Mouse (Mus musculus) lung, embryonic 14.5 days (tissue): Measurements from ENCODE around the gene Mutyh. TPM values are rescaled to one million over a fixed set of nuclear protein-coding genes. Genes with fewer than 3 reads are reported as not detected.

Experiments
- ATAC-seq: fragments of 200-750 bp; cut with Nextera tagmentation; 2 replicates; pipeline ENCODE4 v1.8.0; 2017; ENCODE audit warnings: mild to moderate bottlenecking, moderate TSS enrichment, moderate library complexity; ENCODE audit not compliant: insufficient read depth
- DNase-seq: peaks from one replicate; pipeline ENCODE4 v3.0.0-alpha.2; 2015
- H3K27ac ChIP-seq: fragments of 300-500 bp; sonication (generic); 2 replicates; pipeline ENCODE4 v1.5.1; 2014; ENCODE audit warnings: low read depth, mild to moderate bottlenecking, moderate library complexity
- H3K27me3 ChIP-seq: fragments of 300-500 bp; sonication (generic); 2 replicates; pipeline ENCODE4 v1.6.1; 2014; ENCODE audit warnings: low read length, control low read depth; ENCODE audit not compliant: insufficient read depth
- H3K36me3 ChIP-seq: fragments of 300-500 bp; sonication (generic); 2 replicates; pipeline ENCODE4 v1.6.1; 2014; ENCODE audit warnings: control low read depth; ENCODE audit not compliant: insufficient read depth
- H3K4me1 ChIP-seq: fragments of 300-500 bp; sonication (generic); 2 replicates; pipeline ENCODE4 v1.6.1; 2014; ENCODE audit warnings: antibody characterized with exemption, control low read depth; ENCODE audit not compliant: insufficient read depth
- H3K4me2 ChIP-seq: fragments of 300-500 bp; sonication (generic); 2 replicates; pipeline ENCODE4 v1.6.1; 2014; ENCODE audit warnings: mild to moderate bottlenecking
- H3K4me3 ChIP-seq: fragments of 300-500 bp; sonication (generic); 2 replicates; pipeline ENCODE4 v1.5.1; 2014; ENCODE audit warnings: low read depth, low read length
- H3K9ac ChIP-seq: fragments of 300-500 bp; sonication (generic); 2 replicates; pipeline ENCODE4 v1.6.1; 2014
- H3K9me3 ChIP-seq: fragments of 300-500 bp; sonication (generic); 2 replicates; pipeline ENCODE4 v1.6.1; 2016; ENCODE audit warnings: low read depth, low read length, control low read depth
- CTCF ChIP-seq: IDR thresholded peaks from 2 replicates; pipeline ENCODE4 v1.5.1; 2016; ENCODE audit warnings: antibody characterized with exemption, low read depth
- WGBS: fragments of 180-500 bp; shearing (Covaris S2); extraction: QIAGEN DNeasy Blood & Tissue Kit; methylation state at CpG from one replicate; pipeline ENCODE4 v1.1.7; 2014; 5-methylcytosine and 5-hydroxymethylcytosine counted together
- polyA plus RNA-seq: library from polyadenylated mRNA; unstranded; fragments of >200 nt; fragmentation: Nextera tagmentation; extraction: Ambion mirVana; gene quantifications from 2 replicates; pipeline ENCODE4 v1.2.1, GENCODE M21; 2014

Mutyh gene
- polyA plus RNA-seq, 1 experiment from 2014 or later, result 14.7 TPM

DNA sequence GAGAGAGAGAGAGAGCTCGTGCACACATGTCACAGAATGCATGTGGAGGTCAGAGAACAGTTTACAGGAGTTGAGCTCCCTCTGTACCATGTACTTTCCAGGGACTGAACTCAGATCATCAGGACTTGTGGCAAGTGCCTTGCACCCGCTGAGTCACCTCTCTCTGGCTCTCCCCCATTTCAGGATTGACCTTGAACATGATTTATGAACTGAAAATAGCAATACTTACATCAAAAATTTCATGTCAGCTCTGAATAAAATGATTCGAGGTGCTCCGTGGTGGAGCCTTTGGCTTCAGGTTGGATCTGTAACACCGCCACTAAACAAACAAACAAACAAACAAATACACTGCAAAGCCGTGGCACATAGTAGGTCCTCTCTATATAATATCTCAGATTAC is 33.3 kb downstream of the Mutyh start:
- Histone ChIP-seq H3K36me3 (no peaks in the 10 kb centered on the region), H3K4me1 (no peaks in the 10 kb centered on the region), H3K27ac (no peak overlapping the region), H3K9me3 (no peaks in the 10 kb centered on the region), H3K27me3 (peaks cover 11% of the 10 kb centered on the region; the same call in 1 of the 2 replicates), H3K4me2 (no peak overlapping the region), H3K9ac (no peak overlapping the region), H3K4me3 (no peak overlapping the region)
- TF ChIP-seq CTCF, result no peak
- no peak for DNase-seq
- no peak for ATAC-seq
- WGBS, result 70% methylated on average over 6 of the region's 6 CpGs

DNA sequence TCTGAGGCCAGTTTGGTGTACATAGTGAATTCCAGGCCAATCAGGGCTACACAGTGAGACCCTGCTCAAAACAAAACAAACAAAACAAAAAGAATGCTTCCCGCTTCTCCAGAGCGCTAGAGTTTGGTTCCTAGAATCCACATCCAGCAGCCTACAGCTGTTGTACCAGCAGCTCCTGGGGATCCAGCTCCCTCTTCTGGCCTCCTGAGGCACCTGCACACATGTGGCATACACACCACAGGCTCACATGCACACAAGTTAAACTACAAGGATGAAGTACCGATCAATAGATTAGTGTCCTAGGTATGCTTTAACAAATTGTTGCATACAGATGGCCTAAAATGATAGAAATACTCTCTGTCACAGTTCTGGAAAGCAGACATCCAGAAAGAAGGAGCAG is 36.8 kb downstream of the Mutyh start:
- no peaks in the 10 kb centered on the region for H3K4me1 ChIP-seq
- no peak overlapping the region for H3K4me2 ChIP-seq
- H3K4me3 ChIP-seq, result no peak overlapping the region
- no peaks in the 10 kb centered on the region for H3K36me3 ChIP-seq
- H3K27ac ChIP-seq, result no peak overlapping the region
- no peak for ATAC-seq
- 95% methylated on average over 3 of the region's 3 CpGs for WGBS
- H3K9ac ChIP-seq, result no peak overlapping the region
- H3K27me3 ChIP-seq, result peaks cover 6% of the 10 kb centered on the region; the same call in 1 of the 2 replicates
- TF ChIP-seq CTCF, result no peak
- H3K9me3 ChIP-seq, result no peaks in the 10 kb centered on the region
- no peak for DNase-seq

DNA sequence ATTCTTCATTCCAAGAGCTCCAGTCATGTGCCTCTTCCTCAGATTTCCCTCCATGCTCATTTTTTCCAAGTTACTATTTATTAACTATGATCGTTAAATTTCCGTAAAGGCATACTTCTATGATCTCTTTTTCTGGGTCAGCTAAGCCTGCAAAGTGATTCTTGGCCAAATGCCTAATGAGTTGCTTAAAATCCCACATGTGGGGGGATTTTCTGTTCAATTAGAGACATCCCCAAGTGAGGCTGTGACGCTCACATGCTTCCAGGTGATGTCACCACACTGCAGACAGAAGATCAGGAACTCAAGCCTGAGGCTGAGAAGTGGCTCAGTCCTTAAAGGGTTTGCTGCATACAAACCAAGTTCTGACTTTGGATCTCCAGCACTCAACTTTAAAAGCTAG is 42.4 kb downstream of the Mutyh start:
- H3K4me1 ChIP-seq, result no peaks in the 10 kb centered on the region
- no peak overlapping the region for H3K4me3 ChIP-seq
- ATAC-seq (no peak), DNase-seq (no peak)
- H3K4me2 ChIP-seq, result no peak overlapping the region
- no peak overlapping the region for H3K9ac ChIP-seq
- H3K9me3 ChIP-seq, result no peaks in the 10 kb centered on the region
- WGBS, result 80% methylated on average over 3 of the region's 3 CpGs
- no peaks in the 10 kb centered on the region for H3K27me3 ChIP-seq
- no peaks in the 10 kb centered on the region for H3K36me3 ChIP-seq
- TF ChIP-seq CTCF, result no peak
- no peak overlapping the region for H3K27ac ChIP-seq

DNA sequence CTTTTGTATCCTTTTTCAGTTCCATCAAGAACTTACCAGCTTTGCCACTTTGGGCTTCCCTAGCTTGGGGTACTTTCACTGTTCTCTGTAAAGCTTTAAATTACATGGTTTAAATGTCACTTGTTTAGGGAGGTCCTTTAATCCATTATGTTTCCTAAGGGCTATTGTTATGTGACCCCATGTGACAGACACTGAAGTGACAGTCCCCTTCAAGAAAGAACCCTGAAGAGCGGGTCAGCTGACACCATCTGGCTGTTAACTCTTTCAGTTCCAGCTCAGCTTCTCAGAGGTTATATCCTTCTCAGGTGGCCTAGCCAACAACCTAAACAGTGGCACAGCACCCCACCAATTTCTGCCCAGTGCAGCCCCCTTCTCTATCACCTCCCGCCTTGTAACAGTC is 46.8 kb downstream of the Mutyh start:
- Histone ChIP-seq H3K36me3 (no peaks in the 10 kb centered on the region), H3K27ac (no peak overlapping the region)
- no peak for ATAC-seq

DNA sequence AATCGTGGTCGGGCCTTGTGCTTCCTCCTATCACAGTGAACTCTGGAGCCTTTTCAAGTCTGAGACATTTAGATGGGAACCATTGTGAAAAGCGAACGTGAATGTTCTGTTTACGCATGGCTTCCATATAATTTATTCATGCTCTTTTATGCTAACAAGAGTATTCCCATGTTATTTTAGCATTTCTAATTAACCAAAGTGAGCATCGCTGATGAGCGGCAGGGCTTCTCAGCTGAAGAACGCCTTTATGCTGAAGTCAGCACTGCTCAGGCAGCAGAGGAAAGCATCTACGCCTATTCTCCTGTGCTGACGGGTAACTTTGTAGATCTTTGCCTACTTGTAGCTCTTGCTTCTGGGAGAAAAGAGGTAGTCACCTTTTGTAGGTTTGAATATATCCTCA is 49.7 kb downstream of the Mutyh start:
- Histone ChIP-seq H3K36me3 (no peaks in the 10 kb centered on the region), H3K9me3 (no peaks in the 10 kb centered on the region), H3K9ac (no peak overlapping the region), H3K27ac (no peak overlapping the region), H3K4me3 (no peak overlapping the region), H3K27me3 (no peaks in the 10 kb centered on the region), H3K4me1 (no peaks in the 10 kb centered on the region), H3K4me2 (no peak overlapping the region)
- TF ChIP-seq CTCF, result no peak
- ATAC-seq (no peak), DNase-seq (no peak)
- WGBS, result 88% methylated on average over 10 of the region's 10 CpGs

More for the DNA sequence above, 46.8 kb downstream of the Mutyh start:
- DNase-seq, result no peak
- no peak overlapping the region for H3K4me2 ChIP-seq
- H3K9me3 ChIP-seq, result no peaks in the 10 kb centered on the region
- no peak for TF ChIP-seq CTCF
- no peaks in the 10 kb centered on the region for H3K4me1 ChIP-seq
- H3K27me3 ChIP-seq, result no peaks in the 10 kb centered on the region
- WGBS, result 21% methylated on average over 2 of the region's 2 CpGs
- H3K4me3 ChIP-seq, result no peak overlapping the region
- H3K9ac ChIP-seq, result no peak overlapping the region

DNA sequence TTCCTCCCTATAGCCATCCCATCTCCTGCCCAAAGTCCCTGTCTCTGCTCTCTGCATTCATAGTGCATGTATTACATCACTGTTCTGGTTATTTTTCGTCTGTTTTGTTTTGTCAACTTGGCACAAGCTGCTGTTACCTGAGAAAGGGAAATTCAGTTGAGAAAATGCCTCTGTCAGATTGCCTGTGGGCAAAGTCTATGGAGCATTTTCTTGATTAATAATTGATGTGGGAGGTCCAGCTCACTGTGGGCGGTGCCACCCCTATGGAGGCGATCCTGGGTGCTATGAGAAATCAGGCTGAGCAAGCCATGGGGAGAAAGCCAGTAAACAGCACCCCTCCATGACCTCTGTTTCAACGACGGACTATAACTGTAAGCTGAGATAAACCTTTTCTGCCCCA is 52.2 kb downstream of the Mutyh start:
- no peak overlapping the region for H3K9ac ChIP-seq
- DNase-seq (no peak), ATAC-seq (no peak)
- WGBS, result 58% methylated on average over 5 of the region's 5 CpGs
- H3K4me2 ChIP-seq, result no peak overlapping the region
- no peaks in the 10 kb centered on the region for H3K27me3 ChIP-seq
- no peak overlapping the region for H3K4me3 ChIP-seq
- no peaks in the 10 kb centered on the region for H3K4me1 ChIP-seq
- no peaks in the 10 kb centered on the region for H3K9me3 ChIP-seq
- no peak overlapping the region for H3K27ac ChIP-seq
- H3K36me3 ChIP-seq, result no peaks in the 10 kb centered on the region
- no peak for TF ChIP-seq CTCF

DNA sequence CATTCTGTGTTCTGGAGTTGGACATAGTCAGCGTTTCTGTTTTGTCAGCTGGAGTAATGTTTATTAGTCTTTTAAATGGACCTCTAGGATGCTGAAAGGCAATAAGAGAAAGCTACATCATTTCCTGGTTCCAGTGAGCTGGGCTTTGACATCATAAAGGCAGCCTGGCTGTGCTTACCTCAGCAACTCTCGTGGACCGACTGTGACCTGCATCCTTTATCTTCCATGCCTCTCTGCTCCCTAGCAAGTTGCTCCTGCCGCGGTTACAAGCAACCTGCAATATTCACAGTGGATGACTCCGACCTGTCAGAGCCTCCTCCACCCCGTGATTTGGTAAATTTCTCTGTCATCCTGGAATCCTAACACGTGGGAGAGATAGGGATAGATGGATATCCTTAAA is 54.5 kb downstream of the Mutyh start:
- Histone ChIP-seq H3K27me3 (no peaks in the 10 kb centered on the region), H3K4me1 (no peaks in the 10 kb centered on the region), H3K9ac (no peak overlapping the region), H3K27ac (no peak overlapping the region), H3K4me3 (no peak overlapping the region), H3K9me3 (no peaks in the 10 kb centered on the region), H3K36me3 (no peaks in the 10 kb centered on the region), H3K4me2 (no peak overlapping the region)
- 54% methylated on average over 8 of the region's 8 CpGs for WGBS
- DNase-seq (no peak), ATAC-seq (no peak)
- TF ChIP-seq CTCF, result no peak

Other genes with a start within 250 kb of the Mutyh start
- 2.6 and 3.4 TPM in 2 replicates for gene Ccdc17, start 211.1 kb upstream of the Mutyh start, polyA plus RNA-seq
- 164 and 168 TPM in 2 replicates for gene Nasp, start 179.8 kb upstream of the Mutyh start, polyA plus RNA-seq
- gene Akr1a1, start 156.0 kb upstream of the Mutyh start, polyA plus RNA-seq, result 759 and 786 TPM in 2 replicates
- gene Prdx1, start 122.2 kb upstream of the Mutyh start, polyA plus RNA-seq, result 1,429 and 1,485 TPM in 2 replicates
- gene Mmachc, start 99.3 kb upstream of the Mutyh start, polyA plus RNA-seq, result 18.0 and 20.7 TPM in 2 replicates
- gene Ccdc163, start 99.2 kb upstream of the Mutyh start, polyA plus RNA-seq, result 30.0 and 35.1 TPM in 2 replicates
- gene Tesk2, start 86.8 kb upstream of the Mutyh start, polyA plus RNA-seq, result 6.6 and 7.8 TPM in 2 replicates
- gene Toe1, start 83 bp upstream of the Mutyh start, polyA plus RNA-seq, result 35.6 and 41.4 TPM in 2 replicates
- 0.71 and 0.91 TPM in 2 replicates for gene Hpdl, start 14.0 kb downstream of the Mutyh start, polyA plus RNA-seq
- gene Zswim5, start 69.7 kb downstream of the Mutyh start, polyA plus RNA-seq, result 0.47 and 0.79 TPM in 2 replicates
- 87.2 and 95.9 TPM in 2 replicates for gene Urod, start 186.7 kb downstream of the Mutyh start, polyA plus RNA-seq
- gene Hectd3, start 187.6 kb downstream of the Mutyh start, polyA plus RNA-seq, result 7.9 and 9.1 TPM in 2 replicates
- 43.5 and 45.2 TPM in 2 replicates for gene Eif2b3, start 211.7 kb downstream of the Mutyh start, polyA plus RNA-seq